Mouse (Mus musculus): Measurements from ENCODE around the gene Plcb4.

DNA sequence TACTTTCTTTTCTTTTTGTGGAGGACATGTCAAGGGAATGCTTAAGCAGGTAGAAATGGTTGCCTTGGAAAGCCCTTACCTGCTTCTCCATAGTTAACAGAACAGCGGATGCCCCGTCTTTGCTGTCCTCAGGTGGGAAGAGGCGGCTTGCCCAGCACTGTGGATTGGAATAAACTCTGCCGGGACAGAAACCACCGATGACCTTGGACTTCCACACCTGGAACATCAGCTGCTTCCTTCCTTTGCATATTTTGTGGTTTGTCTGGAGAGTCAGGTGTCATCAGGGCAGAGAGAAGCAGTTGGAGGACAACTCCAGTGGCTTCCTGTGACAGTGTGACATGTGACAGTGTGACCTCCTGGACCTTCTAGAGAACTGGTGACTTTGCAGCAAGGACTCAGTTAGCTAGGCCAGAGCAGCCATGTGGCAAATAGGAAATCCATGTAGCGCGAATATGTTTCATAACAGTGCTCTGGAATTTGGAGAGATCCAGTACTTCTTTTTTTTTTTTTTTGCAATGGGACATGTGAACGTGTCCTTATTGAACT is 154.0 kb downstream of the Plcb4 start:
- no peak for TF ChIP-seq POLR2A (IDR thresholded peaks at IDR 0.05; ENCODE audit: low read depth, low read length)
- no peak for TF ChIP-seq CTCF (IDR thresholded peaks at IDR 0.05; ENCODE audit: borderline replicate concordance, insufficient read depth, low read length)
